Mouse (Mus musculus) megakaryocyte, embryonic 14.5 days (primary cell): Measurements from ENCODE around the gene Rab31.

ENCODE experiments used
- FLI1 ChIP-seq: IDR thresholded peaks from 2 replicates; pipeline ENCODE4 v1.6.1; 2012; ENCODE audit warnings: low read length, inconsistent platforms, mixed read lengths
- GATA1 ChIP-seq: IDR thresholded peaks from 3 replicates; pipeline ENCODE4 v1.6.1; 2012; ENCODE audit warnings: mixed read lengths, low read length, inconsistent platforms, borderline replicate concordance

- TF ChIP-seq GATA1 (no peak), FLI1 (no peak)
Measured at GRCm38 (mm10) chr17:65669061-65669460, 103.5 kb downstream of the Rab31 start.
